Mouse (Mus musculus) lung, adult 2 months (tissue): ENCODE results near the gene Tmem212.

Experiments
- CTCF ChIP-seq: fragments of 200-500 bp; IDR thresholded peaks from 2 replicates; pipeline ENCODE4 v1.5.1; 2011; ENCODE audit warnings: mild to moderate bottlenecking, low read length, control low read depth; ENCODE audit not compliant: insufficient read depth
- POLR2A ChIP-seq: fragments of 200-500 bp; IDR thresholded peaks from 2 replicates; pipeline ENCODE4 v1.6.1; 2011; ENCODE audit warnings: low read depth, mild to moderate bottlenecking, control low read depth, low read length, borderline replicate concordance; ENCODE audit errors: extremely low read depth

GRCm38 (mm10) chr3:27904659-27905330, 8.6 kb upstream of the Tmem212 start:
- TF ChIP-seq POLR2A (no peak), CTCF (no peak)
